Mouse (Mus musculus): Measurements from ENCODE around the gene Lat2.

Gene Lat2

GRCm38 (mm10) chr5:134575833-134576232 is 39.0 kb downstream of the Lat2 start:
- in situ Hi-C loops (cut with MboI; ENCODE audit: low sequenced_read_pairs) = loop anchor here (10.0 to 25.0 kb wide), 2 partner anchors 61 to 189 kb away; no protein-coding TSS in a partner anchor

DNA sequence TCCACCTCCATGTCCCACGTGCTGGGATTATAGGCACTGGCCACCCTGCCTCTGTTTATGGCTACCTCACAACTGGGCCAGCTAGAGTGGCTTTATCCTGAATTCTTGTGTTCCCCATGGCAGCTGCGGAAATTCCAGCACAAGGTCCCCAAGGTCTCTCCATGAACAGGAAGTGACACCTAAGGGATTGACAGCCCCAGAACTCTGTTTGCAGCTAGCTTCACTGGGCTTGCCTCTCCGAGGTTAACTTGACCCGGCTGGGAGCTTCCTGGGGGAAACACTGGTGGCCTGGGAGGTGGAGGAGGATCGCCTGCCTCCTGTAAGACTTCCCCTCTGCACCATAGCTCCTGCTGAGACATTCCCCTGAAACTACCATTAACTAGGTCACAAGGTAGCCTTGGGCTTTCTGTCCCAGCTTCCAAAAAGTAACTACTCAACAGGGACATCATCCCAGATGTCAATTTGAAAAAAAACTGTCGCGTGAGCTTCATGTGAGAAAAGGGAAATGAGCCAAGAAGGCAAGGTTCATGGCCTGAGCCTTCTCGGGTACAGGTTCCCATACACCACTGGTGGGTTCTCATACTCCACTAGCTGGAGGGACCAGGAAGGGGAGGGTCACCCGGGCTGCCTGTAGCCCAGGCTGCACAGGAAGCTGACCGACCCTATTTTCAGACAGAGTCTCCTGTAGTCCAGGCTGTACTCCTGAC is 42.2 kb downstream of the Lat2 start:
- in situ Hi-C loops (cut with MboI; ENCODE audit: low sequenced_read_pairs) = loop anchor here (10.0 kb wide), 1 partner anchor 58 kb away; no protein-coding TSS in a partner anchor

DNA sequence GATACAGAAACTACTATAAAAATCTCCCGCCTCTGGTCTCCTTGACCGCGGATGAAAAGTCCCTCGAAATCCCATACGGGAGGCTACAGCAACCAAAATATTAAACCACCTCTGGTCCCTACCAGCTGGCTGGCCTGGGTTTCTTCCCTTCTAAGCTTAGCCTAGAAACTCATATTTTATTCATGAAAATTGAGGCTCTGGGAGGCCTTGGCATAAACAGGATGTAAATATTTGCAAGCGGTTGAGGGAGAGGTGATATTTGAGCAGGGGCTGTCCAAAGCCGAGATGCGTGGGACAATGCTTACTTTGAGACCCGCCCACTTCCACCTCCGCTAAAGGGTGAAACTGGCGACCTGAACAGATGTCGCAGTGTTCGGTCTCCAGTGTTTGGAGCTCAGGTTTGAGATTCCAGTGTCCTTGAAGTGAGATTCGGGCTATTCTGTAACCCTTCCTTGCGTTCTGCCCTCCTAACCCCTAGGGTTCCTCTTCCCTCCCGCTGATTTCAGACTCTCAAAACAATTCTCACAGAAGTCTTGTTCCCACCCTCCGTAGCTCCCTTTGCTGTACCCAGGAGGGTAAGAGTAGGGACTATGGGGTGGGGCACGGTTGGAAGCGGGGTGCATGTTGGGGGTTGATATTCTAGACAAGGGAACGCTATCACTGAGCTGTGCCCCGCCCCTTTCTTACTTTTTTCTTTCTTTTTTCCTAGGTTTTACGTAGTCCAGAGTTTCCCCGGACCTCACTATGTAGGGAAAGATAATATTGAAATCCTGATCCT is 42.9 kb downstream of the Lat2 start:
- in situ Hi-C loops (cut with MboI; ENCODE audit: low sequenced_read_pairs) = loop anchor here (10.0 kb wide), 1 partner anchor 57 kb away; no protein-coding TSS in a partner anchor

GRCm38 (mm10) chr5:134568964-134569491 is 45.8 kb downstream of the Lat2 start:
- in situ Hi-C loops (cut with MboI; ENCODE audit: low sequenced_read_pairs) = no loop called here

- in situ Hi-C loops (cut with MboI; ENCODE audit: low sequenced_read_pairs) = no loop called here
Observed at GRCm38 (mm10) chr5:134568030-134568429, 46.8 kb downstream of the Lat2 start.

DNA sequence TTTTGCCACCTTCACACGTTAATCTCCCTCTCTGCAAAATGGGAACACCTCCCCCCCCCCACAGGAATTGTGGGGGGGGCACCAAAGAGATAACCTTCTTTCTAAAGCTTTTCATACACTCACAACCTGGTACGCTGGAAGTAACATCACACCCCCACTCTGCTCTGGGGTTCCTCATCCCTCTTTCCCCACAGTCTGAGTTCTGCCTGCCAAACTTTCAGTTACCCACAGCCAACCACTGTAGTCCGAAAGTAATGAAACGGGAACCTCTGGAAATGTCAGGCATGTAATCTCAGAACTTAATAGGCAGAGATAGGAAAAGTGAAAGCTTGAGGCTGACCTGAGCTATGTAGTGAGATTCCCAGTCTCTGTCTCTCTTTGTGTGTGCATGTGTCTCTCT is 47.4 kb downstream of the Lat2 start:
- in situ Hi-C loops (cut with MboI; ENCODE audit: low sequenced_read_pairs) = no loop called here

DNA sequence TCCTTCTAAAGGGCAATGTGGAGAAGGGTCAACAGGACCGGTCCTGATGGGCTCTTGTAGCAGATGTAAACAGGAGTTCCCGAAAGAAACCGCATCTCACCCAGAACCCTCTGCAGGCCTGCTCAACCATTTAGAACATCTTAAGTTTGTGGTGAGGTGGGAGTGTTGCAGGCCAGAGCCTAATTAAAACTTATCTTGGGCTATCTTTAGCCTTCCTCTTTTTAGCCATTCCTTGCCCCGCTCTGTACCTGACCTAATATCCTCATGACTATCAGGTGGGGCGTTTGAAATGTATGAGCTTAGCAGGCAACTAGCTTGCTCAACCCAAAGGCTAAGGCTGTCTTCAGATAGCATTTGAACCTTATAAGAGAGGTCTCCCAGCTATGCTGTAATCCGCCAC is 49.1 kb downstream of the Lat2 start:
- in situ Hi-C loops (cut with MboI; ENCODE audit: low sequenced_read_pairs) = no loop called here

DNA sequence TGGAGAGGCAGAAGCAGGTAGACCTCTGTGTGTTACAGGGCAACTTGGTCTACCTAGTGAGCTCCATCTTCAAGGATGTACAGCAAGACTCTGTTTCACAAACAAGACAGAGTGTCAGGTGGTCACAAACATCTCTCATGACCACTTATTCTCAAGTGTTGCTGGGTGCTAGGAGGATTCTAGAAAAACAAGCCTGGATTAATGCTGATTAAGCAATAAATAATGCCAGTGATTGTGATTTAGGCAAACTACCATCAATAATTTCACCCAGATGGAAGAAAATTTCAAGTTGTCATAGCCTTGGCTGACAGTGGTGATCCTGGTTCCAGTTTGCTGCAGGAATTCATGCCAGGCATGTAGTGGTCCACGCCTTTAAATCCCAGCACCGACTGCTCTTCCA is 50.6 kb downstream of the Lat2 start:
- in situ Hi-C loops (cut with MboI; ENCODE audit: low sequenced_read_pairs) = no loop called here

DNA sequence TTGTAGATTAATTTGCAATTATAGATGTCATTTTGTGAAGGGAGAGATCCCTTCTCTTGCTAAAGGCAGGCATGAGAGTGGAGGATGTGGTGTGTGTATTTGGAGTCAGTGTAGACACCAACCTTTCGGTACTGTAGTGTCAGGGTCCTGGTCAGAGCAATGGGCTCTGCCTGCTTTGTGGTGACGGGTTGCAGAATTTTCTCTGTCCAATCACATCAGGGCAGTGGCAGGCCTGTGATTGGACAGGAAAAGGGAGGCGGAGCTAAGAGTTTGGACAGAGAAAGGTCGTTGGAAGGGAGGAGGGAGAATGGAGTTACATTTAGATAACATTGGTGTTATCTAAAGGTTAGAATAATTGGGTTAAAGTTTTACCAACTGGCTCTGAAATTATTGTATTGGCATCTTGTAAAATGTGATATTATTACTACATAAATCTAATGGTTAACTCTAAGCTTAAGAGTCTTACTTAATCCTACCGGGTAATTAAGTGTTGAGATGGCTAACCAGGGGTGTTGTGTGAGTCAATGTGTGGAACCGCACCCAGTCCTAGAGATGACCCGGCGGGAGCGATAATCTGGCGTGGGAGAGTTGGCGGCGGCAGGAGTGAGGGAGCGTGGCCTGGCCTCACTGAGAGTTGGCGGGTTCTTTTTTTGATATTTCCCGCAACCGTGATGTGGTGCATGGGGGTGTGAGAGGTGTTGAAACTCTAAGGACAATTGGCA is 54.2 kb downstream of the Lat2 start:
- in situ Hi-C loops (cut with MboI; ENCODE audit: low sequenced_read_pairs) = no loop called here

DNA sequence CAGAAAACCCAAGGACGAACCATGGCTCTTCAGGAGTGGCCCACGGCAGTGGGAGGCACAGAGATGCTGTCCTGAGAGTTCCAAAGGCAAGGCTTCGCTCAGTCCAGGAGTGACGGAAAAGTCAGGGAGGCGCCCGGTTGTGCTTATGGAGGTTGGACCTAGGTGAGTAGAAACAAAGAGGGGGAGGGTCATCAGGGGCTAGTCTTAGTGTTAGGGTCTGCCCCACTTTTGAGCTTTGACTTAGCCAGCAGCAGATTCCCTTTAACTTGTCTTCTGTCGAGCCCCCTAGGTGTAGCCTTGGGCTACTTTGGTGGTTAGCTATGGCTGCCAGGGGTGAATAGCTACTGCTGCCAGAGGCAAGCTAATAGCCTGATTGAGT is 54.8 kb downstream of the Lat2 start, which contains the start of gene Syna:
Gene Syna, minus strand, starts transcription at position 101 of the 379 bp plus-strand sequence.
- in situ Hi-C loops (cut with MboI; ENCODE audit: low sequenced_read_pairs) = no loop called here

- in situ Hi-C loops (cut with MboI; ENCODE audit: low sequenced_read_pairs) = no loop called here
Observed at GRCm38 (mm10) chr5:134555463-134556164, 59.2 kb downstream of the Lat2 start.

GRCm38 (mm10) chr5:134553951-134554546 is 60.8 kb downstream of the Lat2 start:
- in situ Hi-C loops (cut with MboI; ENCODE audit: low sequenced_read_pairs) = no loop called here

DNA sequence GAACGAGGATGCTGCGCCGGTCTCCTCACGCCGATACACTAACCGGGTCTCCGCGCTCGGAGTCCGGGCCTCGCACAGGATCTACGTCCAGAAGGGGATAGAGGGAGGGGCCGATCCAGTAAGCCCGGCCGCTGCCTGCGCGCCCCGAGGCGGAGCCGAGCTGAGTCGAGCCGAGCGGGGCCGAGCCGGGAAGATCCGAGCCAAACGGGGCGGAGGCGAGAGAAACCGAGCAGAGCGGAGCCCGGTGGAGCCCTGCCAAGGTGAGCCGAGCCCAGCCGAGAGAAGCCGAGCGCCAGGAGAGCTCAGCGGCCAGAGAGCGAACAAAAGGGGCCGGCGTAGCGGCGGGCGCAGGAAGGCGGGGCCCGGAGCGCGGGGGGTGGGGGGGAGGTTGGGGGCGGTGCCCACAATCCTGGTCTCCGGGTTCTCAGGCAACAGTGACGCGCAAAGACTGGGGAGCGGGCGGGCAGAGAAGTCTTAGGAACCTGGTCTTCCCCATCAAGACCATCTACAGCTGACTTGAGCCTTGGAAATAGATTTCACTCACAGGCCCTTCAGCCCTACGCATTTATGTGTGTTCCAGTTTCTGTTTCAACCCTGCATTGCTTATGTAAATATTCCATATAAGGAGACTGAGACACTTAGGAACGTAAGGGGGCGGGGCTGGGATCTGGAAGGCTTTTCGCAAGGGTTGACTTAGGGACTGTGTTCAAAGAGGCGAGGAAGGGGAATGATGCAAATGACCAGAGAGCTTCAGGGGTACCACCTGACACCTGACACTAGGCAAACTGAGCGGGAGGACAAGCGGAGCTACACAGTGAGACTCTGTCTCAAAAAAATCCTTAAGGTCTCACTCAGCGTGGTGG is 62.5 kb downstream of the Lat2 start, which contains the start of gene Clip2:
Gene Clip2, minus strand, starts transcription at position 325 of the 863 bp plus-strand sequence.
- in situ Hi-C loops (cut with MboI; ENCODE audit: low sequenced_read_pairs) = no loop called here

DNA sequence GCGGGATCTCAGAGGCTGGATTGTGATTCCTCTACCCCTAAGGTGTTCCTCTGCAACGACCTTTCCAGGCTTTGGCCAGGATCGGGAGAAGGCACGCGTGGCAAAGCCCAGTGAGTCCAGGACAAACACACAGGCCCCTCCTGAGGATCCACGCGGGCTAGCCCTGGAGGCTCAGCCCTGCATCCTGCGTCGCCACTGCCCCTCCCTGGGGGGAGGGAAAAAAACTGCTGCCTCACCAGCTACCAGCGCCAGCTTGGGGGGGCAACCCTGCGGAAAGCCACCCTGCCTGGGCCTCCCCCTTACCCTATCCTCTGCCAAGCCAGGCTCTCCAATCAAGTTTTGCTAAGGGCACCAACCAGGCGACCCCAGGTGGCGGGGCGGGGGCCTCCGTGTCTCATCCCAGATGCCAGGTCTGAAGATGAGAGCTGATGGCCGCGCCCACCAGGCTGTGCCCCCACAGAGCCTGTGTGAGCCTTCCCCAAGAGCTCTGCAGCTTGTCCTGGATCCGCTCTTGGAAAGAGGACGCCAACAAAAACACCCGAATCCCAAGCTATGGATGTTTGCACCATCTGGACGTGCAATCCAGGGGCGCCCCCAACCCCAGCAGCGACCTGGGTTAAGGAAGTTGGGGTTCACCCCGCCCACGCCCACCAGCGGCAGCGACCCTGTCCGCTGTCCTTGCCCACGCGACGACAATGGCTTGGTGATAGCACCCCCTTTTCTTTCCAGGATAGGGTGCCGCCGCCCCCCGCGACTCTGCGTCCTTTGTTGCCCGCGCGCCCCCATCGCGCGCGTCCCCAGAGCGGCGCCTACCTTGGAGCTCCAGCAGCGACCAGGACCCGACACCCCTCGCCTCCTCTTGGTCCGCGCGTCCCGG is 63.4 kb downstream of the Lat2 start:
- in situ Hi-C loops (cut with MboI; ENCODE audit: low sequenced_read_pairs) = no loop called here

GRCm38 (mm10) chr5:134550836-134551232 is 64.0 kb downstream of the Lat2 start:
- in situ Hi-C loops (cut with MboI; ENCODE audit: low sequenced_read_pairs) = no loop called here
